Mouse (Mus musculus): Measurements from ENCODE around the gene Neb.

GRCm38 (mm10) chr2:52331761-52332160, 46.5 kb downstream of the Neb start:
- TF ChIP-seq EP300 (IDR thresholded peaks at IDR 0.05; ENCODE audit: low read depth) = no peak
- no peak for TF ChIP-seq CTCF (IDR thresholded peaks at IDR 0.05; ENCODE audit: low read depth)
